Mouse (Mus musculus) MEL-GATA-1-ER (cell line): ENCODE measurements around the gene Gnmt.
A peak's percentile ranks its signal among the peaks of the same experiment; 100 is the strongest.

Source experiments
- DNase-seq: peaks from one replicate; pipeline ENCODE4 v3.0.0-alpha.2; 2012; ENCODE audit warnings: low read depth; ENCODE audit errors: extremely low read depth

Gene Gnmt

DNA sequence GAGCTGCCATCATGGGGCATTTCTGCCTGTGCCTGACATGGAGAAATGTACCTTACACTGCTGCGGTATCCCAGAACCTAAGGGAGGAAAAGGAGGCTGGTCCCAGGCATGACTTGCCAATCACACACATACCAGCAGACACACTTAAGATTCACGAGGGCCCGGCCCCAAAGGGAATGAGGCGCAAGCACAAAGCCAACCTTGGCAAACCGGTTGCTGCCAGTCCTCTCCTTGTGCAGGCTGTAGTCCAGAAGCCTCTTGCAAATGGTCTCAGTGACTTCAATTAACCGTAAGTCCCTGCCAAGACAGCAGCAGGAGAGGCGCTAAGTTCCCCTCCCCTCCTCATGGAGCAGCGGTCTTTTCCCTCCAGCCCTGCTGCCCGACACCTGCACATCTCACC, 14.0 kb upstream of the Gnmt start:
- no peak for DNase-seq

- DNase-seq: no peak
Observed at GRCm38 (mm10) chr17:46741305-46741704, 12.3 kb upstream of the Gnmt start.

- no peak for DNase-seq
Observed at GRCm38 (mm10) chr17:46736160-46736559, 7.2 kb upstream of the Gnmt start.

DNA sequence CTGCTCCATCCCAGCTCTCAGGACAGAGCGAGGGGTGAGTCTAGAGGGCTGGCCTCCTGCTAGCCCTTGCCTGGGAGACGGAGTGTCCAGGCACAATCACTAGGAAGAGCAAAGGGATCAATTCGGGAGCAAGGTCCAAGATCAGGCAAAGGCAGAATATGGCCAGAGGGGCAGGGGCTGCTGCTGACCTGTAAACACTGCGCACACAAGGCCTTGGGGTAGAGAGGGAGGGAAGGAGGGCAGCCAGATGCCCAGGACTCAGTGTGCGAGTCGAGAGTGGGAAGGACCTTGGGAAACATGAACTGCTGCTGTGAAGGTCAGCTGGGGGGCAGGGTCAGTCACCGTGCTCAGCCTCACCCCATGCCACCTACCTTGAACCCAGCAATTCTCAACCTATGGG, 6.3 kb upstream of the Gnmt start:
- DNase-seq: no peak

DNA sequence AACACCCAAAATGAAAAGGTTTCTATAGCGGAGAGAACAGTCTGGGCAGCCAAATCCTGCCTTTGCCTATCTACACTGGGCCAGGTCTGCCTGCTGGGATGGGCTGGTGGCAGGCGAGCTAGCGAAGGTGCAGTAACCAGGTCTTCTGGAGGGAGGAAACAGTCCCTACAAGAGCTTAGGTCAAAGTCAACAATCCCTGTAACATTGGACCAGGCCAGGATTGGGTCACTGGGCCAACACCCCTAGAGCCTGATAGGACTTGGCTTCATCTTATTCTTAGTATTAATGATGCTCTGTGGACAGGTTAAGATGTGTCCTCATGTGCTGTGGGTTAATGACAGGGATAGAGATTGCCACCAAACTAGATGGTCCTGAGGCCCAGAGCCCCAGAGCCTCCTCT, 5.1 kb upstream of the Gnmt start:
- no peak for DNase-seq

GRCm38 (mm10) chr17:46728496-46728895, 472 bp downstream of the Gnmt start:
- no peak for DNase-seq

- no peak for DNase-seq
Observed at GRCm38 (mm10) chr17:46728021-46728420, 947 bp downstream of the Gnmt start.

DNA sequence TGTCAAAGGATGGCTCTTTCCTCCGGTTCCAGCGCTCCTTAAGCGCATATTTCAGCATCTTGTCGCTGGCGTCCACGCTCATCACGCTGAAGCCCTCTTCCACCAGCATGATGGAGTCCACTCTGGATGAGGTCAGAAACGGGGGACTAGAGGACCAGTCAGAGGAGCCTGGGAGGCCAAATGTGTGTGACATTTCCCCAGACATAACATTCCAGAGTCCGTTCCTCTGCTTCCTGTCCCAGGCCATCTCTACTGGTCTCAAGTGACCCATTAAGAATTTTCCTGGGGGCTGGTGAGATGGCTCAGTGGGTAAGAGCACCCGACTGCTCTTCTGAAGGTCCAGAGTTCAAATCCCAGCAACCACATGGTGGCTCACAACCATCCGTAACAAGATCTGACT, 1.7 kb downstream of the Gnmt start:
- no peak for DNase-seq

GRCm38 (mm10) chr17:46725731-46726645, 3.0 kb downstream of the Gnmt start:
- DNase-seq: no peak

GRCm38 (mm10) chr17:46725273-46725672, 3.7 kb downstream of the Gnmt start:
- DNase-seq: no peak

- DNase-seq: no peak
Observed at GRCm38 (mm10) chr17:46724477-46725084, 4.4 kb downstream of the Gnmt start.

DNA sequence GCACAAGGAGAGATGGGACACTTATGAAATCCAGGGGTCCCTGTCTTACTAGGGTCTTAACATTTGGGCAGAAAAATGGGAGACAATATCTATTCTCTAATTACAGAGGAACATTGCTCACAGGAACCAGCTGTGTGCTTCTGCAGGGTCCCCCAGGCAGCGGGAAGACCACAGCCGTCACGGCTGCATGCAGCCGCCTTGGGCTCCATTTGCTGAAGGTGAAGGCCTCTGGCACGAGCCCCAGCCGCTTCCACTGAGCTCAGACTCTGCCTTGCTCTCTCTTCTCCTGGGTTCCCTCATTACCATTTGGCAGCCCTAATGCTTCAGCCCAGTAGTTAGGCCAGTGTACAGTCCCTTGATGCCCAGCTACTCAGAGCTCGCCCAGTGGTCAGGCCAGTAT, 7.9 kb downstream of the Gnmt start:
- DNase-seq: no peak

GRCm38 (mm10) chr17:46714756-46715481, 14.0 kb downstream of the Gnmt start:
- DNase-seq: no peak

DNA sequence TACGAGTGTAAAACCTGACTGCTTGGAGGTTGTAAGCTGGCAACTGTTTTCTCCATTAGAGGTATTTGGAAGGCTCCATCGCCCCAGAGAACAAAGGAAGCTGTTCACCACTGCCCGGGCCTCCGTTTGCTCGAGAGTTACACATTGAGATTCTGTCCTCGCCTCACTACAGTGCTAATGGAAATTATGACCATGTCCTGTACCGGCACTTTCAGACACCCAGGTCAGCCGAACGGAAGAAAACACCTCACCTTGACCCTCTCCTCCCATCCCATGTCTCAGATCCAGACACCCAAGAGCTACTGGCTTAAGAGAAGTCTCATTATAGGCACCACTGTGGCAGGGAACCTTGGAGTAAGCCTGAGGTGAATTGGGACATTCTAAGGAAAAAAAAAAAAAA, 15.1 kb downstream of the Gnmt start:
- DNase-seq: no peak

DNA sequence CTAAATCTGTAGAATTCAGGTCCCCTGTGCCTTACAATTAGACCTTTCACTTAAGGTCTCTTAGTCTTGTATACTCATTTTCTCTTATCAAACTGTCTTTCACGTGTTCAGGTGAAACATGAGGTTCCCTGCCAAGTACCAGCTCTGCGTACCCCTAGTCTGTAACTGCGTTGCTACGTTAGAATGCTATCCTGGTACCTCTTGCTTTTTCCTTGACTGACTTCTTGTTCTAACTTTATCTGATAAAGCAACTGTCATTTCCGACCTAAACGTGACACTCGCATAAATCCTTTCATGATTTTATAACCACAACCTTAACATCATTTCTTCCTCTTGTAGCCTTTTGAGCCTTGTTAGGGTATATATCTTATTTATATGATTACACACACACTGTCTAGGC, 16.5 kb downstream of the Gnmt start:
- peak; percentile 23 for DNase-seq

GRCm38 (mm10) chr17:46711612-46712271, 17.2 kb downstream of the Gnmt start:
- no peak for DNase-seq

GRCm38 (mm10) chr17:46710959-46711597, 17.9 kb downstream of the Gnmt start, which contains the start of gene Pex6:
Pex6 (plus strand) TSS chr17:46711463.
- peak; percentile 84 for DNase-seq

GRCm38 (mm10) chr17:46706375-46707089, 22.4 kb downstream of the Gnmt start:
- DNase-seq: no peak

DNA sequence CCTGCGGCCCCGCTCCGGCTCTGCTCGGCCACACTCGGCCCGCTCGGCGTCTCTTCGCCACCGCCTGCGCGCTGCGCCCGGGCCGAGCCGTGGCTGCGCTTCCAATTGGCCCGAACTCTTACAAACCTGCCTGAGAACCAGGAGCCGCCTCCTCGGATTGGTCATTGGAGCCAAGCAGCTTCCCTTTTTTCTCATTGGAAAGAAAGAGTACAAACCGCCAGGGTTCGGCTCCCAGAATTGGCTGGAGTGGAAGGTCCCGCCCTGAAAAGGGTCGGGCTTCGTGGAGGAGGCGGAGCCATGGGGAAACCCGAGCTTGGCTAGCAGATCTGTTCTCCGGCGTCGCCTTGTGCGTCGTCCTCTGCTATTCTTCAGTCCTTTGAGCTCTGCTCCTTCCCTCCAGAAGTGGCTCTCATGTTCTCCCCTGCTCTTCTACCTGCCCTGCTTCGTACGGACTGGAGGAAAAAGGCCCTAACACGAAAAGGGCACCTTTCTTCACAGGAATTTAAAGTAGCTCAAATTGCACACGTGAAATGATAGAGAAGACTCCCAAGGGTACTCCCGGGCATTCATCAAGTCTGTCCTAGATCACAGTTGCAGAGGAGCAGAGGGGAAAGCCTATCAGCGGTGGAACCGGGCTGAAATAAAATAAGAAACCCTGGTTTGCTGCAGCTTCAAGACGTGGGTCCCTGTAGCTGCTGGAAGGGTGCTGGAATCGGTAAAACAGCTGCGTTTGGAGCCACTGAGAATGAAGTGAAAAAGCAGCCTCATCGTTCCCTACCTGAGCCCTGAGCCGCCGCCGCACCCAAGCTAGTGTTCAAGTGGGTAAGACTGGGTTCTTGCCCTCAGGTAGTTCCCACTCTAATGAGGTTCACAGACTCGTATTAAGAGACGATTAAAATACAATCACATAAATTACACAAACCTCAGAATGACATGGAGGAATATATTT, 23.8 kb downstream of the Gnmt start, which contains the start of gene Ppp2r5d:
Gene Ppp2r5d (minus strand): TSS at position 225 of the 949 bp plus-strand sequence.
- peak; percentile 98 for DNase-seq
